Mouse (Mus musculus): ENCODE results near the gene Mpv17l. TPM values are rescaled to one million over a fixed set of nuclear protein-coding genes. Genes with fewer than 3 reads are reported as not detected.
"Not testable (repeated sequence)": the region's sequence is repeated elsewhere in the genome, so short reads cannot be mapped to it uniquely, and the experiment has no call there.

Gene Mpv17l
- polyA plus RNA-seq, 1 experiment from 2014 or later: 4.2 TPM

DNA sequence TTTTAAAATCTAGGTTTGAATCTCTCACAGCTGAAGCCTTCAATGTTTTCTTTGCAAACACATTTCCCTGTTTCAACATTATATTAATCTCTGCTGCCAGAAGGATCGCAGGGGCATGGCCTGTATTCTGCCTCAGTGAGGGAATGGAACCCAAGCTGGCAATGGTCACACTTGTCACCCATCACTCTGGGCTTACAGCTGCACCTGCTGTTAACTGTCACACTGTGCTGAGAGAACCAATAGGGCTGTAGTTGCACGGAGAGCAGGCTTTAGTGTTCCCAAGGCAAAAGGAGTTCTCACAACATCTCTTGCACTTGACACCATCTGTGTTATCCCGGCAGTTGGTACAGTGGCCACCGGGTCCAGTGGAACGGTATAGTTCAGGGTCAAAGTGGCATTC lies 17.1 kb downstream of the Mpv17l start:
- Histone ChIP-seq H3K27me3 (ENCODE audit: control insufficient read depth, insufficient read depth, low read length) (no peaks in the 10 kb centered on the region), H3K9me3 (ENCODE audit: control insufficient read depth, low read length) (no peaks in the 10 kb centered on the region), H3K9ac (ENCODE audit: low read depth, low read length) (no peak overlapping the region), H3K27ac (ENCODE audit: low read depth, low read length) (no peak overlapping the region), H3K4me2 (replicated peaks; ENCODE audit: low read depth, low read length) (no peak overlapping the region), H3K36me3 (ENCODE audit: control insufficient read depth, insufficient read depth, low read length) (no peaks in the 10 kb centered on the region), H3K4me1 (replicated peaks; ENCODE audit: control insufficient read depth, insufficient read depth, low read length) (no peaks in the 10 kb centered on the region), H3K4me3 (ENCODE audit: low read depth, low read length) (no peak overlapping the region)
- WGBS: 93% methylated on average over 5 of the region's 5 CpGs
- DNase-seq (ENCODE audit: low spot score) (no peak), ATAC-seq (ENCODE audit: low FRiP score) (no peak)

GRCm38 (mm10) chr16:13921063-13921462 lies 18.1 kb downstream of the Mpv17l start:
- Histone ChIP-seq H3K4me1 (replicated peaks; ENCODE audit: control insufficient read depth, insufficient read depth, low read length) (no peaks in the 10 kb centered on the region), H3K4me2 (replicated peaks; ENCODE audit: low read depth, low read length) (no peak overlapping the region), H3K9ac (ENCODE audit: low read depth, low read length) (no peak overlapping the region), H3K36me3 (ENCODE audit: control insufficient read depth, insufficient read depth, low read length) (no peaks in the 10 kb centered on the region), H3K9me3 (ENCODE audit: control insufficient read depth, low read length) (no peaks in the 10 kb centered on the region), H3K27ac (ENCODE audit: low read depth, low read length) (no peak overlapping the region), H3K4me3 (ENCODE audit: low read depth, low read length) (no peak overlapping the region), H3K27me3 (ENCODE audit: control insufficient read depth, insufficient read depth, low read length) (no peaks in the 10 kb centered on the region)
- ATAC-seq (ENCODE audit: low FRiP score) (no peak), DNase-seq (ENCODE audit: low spot score) (no peak)
- WGBS: 87% methylated on average over 6 of the region's 6 CpGs

- H3K4me2 ChIP-seq (replicated peaks; ENCODE audit: low read depth, low read length): no peak overlapping the region
- ATAC-seq (ENCODE audit: low FRiP score) (no peak), DNase-seq (ENCODE audit: low spot score) (no peak)
- WGBS: 96% methylated on average over 7 of the region's 7 CpGs
- no peaks in the 10 kb centered on the region for H3K4me1 ChIP-seq (replicated peaks; ENCODE audit: control insufficient read depth, insufficient read depth, low read length)
- H3K36me3 ChIP-seq (ENCODE audit: control insufficient read depth, insufficient read depth, low read length): no peaks in the 10 kb centered on the region
- no peak overlapping the region for H3K4me3 ChIP-seq (ENCODE audit: low read depth, low read length)
- no peaks in the 10 kb centered on the region for H3K27me3 ChIP-seq (ENCODE audit: control insufficient read depth, insufficient read depth, low read length)
- no peak overlapping the region for H3K9ac ChIP-seq (ENCODE audit: low read depth, low read length)
- H3K27ac ChIP-seq (ENCODE audit: low read depth, low read length): no peak overlapping the region
- H3K9me3 ChIP-seq (ENCODE audit: control insufficient read depth, low read length): no peaks in the 10 kb centered on the region
These were observed 18.8 kb downstream of the Mpv17l start for GRCm38 (mm10) chr16:13921781-13922180.

DNA sequence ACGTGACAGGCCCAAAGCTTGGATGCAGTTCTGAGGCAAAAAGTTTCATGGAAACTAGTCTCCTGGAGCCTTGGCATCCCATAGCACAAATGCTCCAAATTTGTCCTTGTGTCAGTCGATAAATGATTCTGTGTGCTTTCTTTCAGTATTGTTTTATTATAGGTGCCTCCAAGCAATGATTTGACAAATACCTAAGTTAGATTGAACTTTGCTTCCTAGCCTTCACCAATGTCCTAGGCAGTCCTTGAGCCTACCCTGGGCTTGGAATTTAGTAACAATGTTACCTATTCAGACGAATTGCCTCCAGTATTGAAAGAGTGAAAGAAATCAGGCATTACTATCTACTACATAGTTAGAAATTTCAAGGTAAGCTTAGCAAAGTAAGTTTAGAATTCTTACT lies 19.5 kb downstream of the Mpv17l start:
- not testable (repeated sequence) for H3K27ac ChIP-seq (ENCODE audit: low read depth, low read length); ATAC-seq (ENCODE audit: low FRiP score); H3K36me3 ChIP-seq (ENCODE audit: control insufficient read depth, insufficient read depth, low read length); H3K9me3 ChIP-seq (ENCODE audit: control insufficient read depth, low read length); H3K4me2 ChIP-seq (replicated peaks; ENCODE audit: low read depth, low read length); H3K9ac ChIP-seq (ENCODE audit: low read depth, low read length); H3K4me3 ChIP-seq (ENCODE audit: low read depth, low read length); H3K4me1 ChIP-seq (replicated peaks; ENCODE audit: control insufficient read depth, insufficient read depth, low read length); DNase-seq (ENCODE audit: low spot score); H3K27me3 ChIP-seq (ENCODE audit: control insufficient read depth, insufficient read depth, low read length)
- WGBS: 86% methylated on average over 3 of the region's 3 CpGs

DNA sequence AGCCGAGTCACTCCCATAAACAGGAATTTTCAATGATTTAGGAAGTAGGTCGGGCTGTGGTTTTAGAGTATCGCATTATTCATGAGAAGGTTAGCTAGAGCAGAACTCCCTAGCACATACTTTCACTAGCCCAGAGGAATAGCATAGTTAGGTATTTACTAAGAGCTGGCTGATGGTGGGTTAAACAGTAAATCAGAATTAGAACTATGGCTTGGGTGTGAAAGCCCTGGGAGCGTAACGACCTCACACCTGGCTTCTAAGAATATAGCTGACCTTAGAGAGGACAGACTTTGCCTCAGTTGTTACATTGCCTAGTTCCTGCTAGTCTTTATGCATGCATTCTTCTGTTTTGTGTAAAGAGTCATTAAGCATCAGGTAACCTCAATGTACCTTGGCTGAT lies 20.0 kb downstream of the Mpv17l start:
- DNase-seq (ENCODE audit: low spot score); ATAC-seq (ENCODE audit: low FRiP score); H3K27me3 ChIP-seq (ENCODE audit: control insufficient read depth, insufficient read depth, low read length); H3K36me3 ChIP-seq (ENCODE audit: control insufficient read depth, insufficient read depth, low read length); H3K4me3 ChIP-seq (ENCODE audit: low read depth, low read length); H3K4me1 ChIP-seq (replicated peaks; ENCODE audit: control insufficient read depth, insufficient read depth, low read length); H3K9me3 ChIP-seq (ENCODE audit: control insufficient read depth, low read length); H3K4me2 ChIP-seq (replicated peaks; ENCODE audit: low read depth, low read length); H3K27ac ChIP-seq (ENCODE audit: low read depth, low read length); H3K9ac ChIP-seq (ENCODE audit: low read depth, low read length): not testable (repeated sequence)
- WGBS: 95% methylated on average over 5 of the region's 5 CpGs

- H3K4me1 ChIP-seq (replicated peaks; ENCODE audit: control insufficient read depth, insufficient read depth, low read length): no peaks in the 10 kb centered on the region
- DNase-seq (ENCODE audit: low spot score) (no peak), ATAC-seq (ENCODE audit: low FRiP score) (no peak)
- H3K4me3 ChIP-seq (ENCODE audit: low read depth, low read length): no peak overlapping the region
- no peaks in the 10 kb centered on the region for H3K27me3 ChIP-seq (ENCODE audit: control insufficient read depth, insufficient read depth, low read length)
- no peak overlapping the region for H3K27ac ChIP-seq (ENCODE audit: low read depth, low read length)
- no peaks in the 10 kb centered on the region for H3K36me3 ChIP-seq (ENCODE audit: control insufficient read depth, insufficient read depth, low read length)
- WGBS: 84% methylated on average over 4 of the region's 4 CpGs
- no peak overlapping the region for H3K4me2 ChIP-seq (replicated peaks; ENCODE audit: low read depth, low read length)
- H3K9ac ChIP-seq (ENCODE audit: low read depth, low read length): no peak overlapping the region
- H3K9me3 ChIP-seq (ENCODE audit: control insufficient read depth, low read length): no peaks in the 10 kb centered on the region
These were observed 24.6 kb downstream of the Mpv17l start for GRCm38 (mm10) chr16:13927456-13928075.

DNA sequence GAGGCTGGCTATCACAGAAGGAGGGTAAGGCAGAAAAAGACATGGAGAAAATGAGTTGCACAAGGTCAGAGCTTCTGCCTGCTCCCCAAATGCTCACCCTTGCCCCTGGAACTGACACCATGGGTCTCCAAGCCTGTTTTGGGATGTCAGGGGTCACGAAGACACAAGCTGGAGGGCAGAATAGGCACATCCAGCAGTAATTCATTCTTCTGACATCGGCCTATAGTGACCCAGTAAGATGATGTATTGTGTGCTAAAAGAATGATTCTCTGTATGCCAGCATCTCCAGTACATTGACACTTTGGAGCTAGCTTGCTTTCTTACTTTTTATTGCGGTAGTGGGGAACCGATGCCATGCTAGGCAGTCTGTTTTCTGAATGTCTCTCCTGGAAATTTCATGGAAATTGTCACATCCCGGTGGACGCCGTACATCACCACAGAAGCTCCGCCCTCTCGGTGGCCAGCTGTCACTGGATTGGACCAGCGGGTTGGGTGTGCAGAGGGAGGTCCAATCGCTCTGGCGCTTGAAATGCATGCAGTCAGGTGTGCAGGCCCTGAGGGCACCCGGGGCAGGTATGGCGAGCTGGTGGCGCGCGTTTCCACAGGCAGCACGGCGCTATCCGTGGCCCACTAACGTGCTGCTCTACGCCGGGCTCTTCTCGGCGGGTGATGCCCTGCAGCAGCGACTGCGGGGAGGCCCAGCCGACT lies 37.3 kb downstream of the Mpv17l start:
- Histone ChIP-seq H3K27me3 (ENCODE audit: control insufficient read depth, insufficient read depth, low read length) (peaks cover 6% of the 10 kb centered on the region), H3K4me3 (ENCODE audit: low read depth, low read length) (peak overlapping the region; percentile 58), H3K27ac (ENCODE audit: low read depth, low read length) (no peak overlapping the region), H3K9me3 (ENCODE audit: control insufficient read depth, low read length) (no peaks in the 10 kb centered on the region), H3K36me3 (ENCODE audit: control insufficient read depth, insufficient read depth, low read length) (no peaks in the 10 kb centered on the region), H3K9ac (ENCODE audit: low read depth, low read length) (peak overlapping the region; percentile 50), H3K4me2 (replicated peaks; ENCODE audit: low read depth, low read length) (peak overlapping the region; percentile 99), H3K4me1 (replicated peaks; ENCODE audit: control insufficient read depth, insufficient read depth, low read length) (0 out of 2 replicates have a peak, but pooled peaks cover 3% of the 10 kb centered on the region)
- DNase-seq (ENCODE audit: low spot score) (peak; percentile 71), ATAC-seq (ENCODE audit: low FRiP score) (peak; percentile 95)
- 5% methylated on average over 28 of the region's 28 CpGs for WGBS

DNA sequence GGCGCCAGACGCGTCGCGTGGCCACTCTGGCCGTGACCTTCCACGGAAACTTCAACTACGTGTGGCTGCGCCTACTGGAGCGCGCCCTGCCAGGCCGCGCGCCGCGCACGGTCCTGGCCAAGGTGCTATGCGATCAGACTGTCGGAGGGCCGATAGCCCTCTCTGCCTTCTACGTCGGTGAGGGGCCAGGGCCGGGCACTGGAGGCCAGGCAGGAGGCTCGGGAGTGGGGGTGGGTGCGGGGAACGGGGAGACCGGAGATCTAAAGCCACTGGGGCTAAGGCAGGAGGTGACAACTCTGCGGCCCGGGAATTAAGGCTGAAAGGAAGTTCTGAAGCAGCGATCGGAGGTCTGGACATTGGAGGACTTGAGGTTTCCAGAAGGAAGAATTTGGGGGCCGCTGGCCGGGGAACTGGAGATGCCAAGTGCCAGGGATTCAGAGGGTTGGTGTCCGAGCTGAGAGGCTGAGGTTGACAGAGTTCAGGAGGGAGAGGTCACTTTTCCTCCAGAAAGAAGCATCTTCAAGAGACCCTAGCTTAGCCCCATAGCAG lies 38.0 kb downstream of the Mpv17l start:
- Histone ChIP-seq H3K4me1 (replicated peaks; ENCODE audit: control insufficient read depth, insufficient read depth, low read length) (0 out of 2 replicates have a peak, but pooled peaks cover 3% of the 10 kb centered on the region), H3K9me3 (ENCODE audit: control insufficient read depth, low read length) (no peaks in the 10 kb centered on the region), H3K27me3 (ENCODE audit: control insufficient read depth, insufficient read depth, low read length) (peaks cover 6% of the 10 kb centered on the region), H3K9ac (ENCODE audit: low read depth, low read length) (peak overlapping the region; percentile 50), H3K4me3 (ENCODE audit: low read depth, low read length) (peak overlapping the region; percentile 58), H3K27ac (ENCODE audit: low read depth, low read length) (no peak overlapping the region), H3K36me3 (ENCODE audit: control insufficient read depth, insufficient read depth, low read length) (no peaks in the 10 kb centered on the region), H3K4me2 (replicated peaks; ENCODE audit: low read depth, low read length) (peak overlapping the region; percentile 99)
- whole genome bisulfite sequencing: 4% methylated on average over 34 of the region's 34 CpGs
- ATAC-seq (ENCODE audit: low FRiP score) (peak; percentile 84), DNase-seq (ENCODE audit: low spot score) (no peak)

- Histone ChIP-seq H3K4me2 (replicated peaks; ENCODE audit: low read depth, low read length) (no peak overlapping the region), H3K9ac (ENCODE audit: low read depth, low read length) (no peak overlapping the region), H3K27ac (ENCODE audit: low read depth, low read length) (no peak overlapping the region), H3K9me3 (ENCODE audit: control insufficient read depth, low read length) (no peaks in the 10 kb centered on the region), H3K27me3 (ENCODE audit: control insufficient read depth, insufficient read depth, low read length) (peaks cover 6% of the 10 kb centered on the region), H3K4me3 (ENCODE audit: low read depth, low read length) (no peak overlapping the region), H3K4me1 (replicated peaks; ENCODE audit: control insufficient read depth, insufficient read depth, low read length) (0 out of 2 replicates have a peak, but pooled peaks cover 3% of the 10 kb centered on the region), H3K36me3 (ENCODE audit: control insufficient read depth, insufficient read depth, low read length) (no peaks in the 10 kb centered on the region)
- ATAC-seq (ENCODE audit: low FRiP score) (no peak), DNase-seq (ENCODE audit: low spot score) (no peak)
- WGBS: 67% methylated on average over 4 of the region's 4 CpGs
These were observed 41.2 kb downstream of the Mpv17l start for GRCm38 (mm10) chr16:13944178-13944577.

Measured in hindbrain, embryonic 11.5 days (tissue).